Mouse (Mus musculus): ENCODE results near the gene Rmi1. TPM values are rescaled to one million over a fixed set of nuclear protein-coding genes. Genes with fewer than 3 reads are reported as not detected.
"Not testable (repeated sequence)": the region's sequence is repeated elsewhere in the genome, so short reads cannot be mapped to it uniquely, and the experiment has no call there.

The Rmi1 gene
- polyA plus RNA-seq, 1 experiment from 2014 or later, result 29.7 TPM

- peaks cover 26% of the 10 kb centered on the region for H3K36me3 ChIP-seq
- WGBS, result 40% methylated on average over 11 of the region's 11 CpGs
- H3K4me2 ChIP-seq, result peak overlapping the region; percentile 95
- peaks cover 8% of the 10 kb centered on the region; the same call in 1 of the 2 replicates for H3K9me3 ChIP-seq
- peak overlapping the region; percentile 83 for H3K9ac ChIP-seq
- ATAC-seq (ENCODE audit: borderline replicate concordance, extremely low read depth, low FRiP score, low TSS enrichment), result no peak
- peak overlapping the region; percentile 88 for H3K4me3 ChIP-seq
- H3K27me3 ChIP-seq, result no peaks in the 10 kb centered on the region
- no peak overlapping the region for H3K27ac ChIP-seq
- peaks cover 11% of the 10 kb centered on the region for H3K4me1 ChIP-seq
Observed at GRCm38 (mm10) chr13:58384371-58384770, 17.7 kb upstream of the Rmi1 start.

- Histone ChIP-seq H3K4me3 (peak within 1 kb of the TSS; percentile 88), H3K27ac (peak within 1 kb of the TSS; percentile 59), H3K27me3 (no peaks in the 10 kb centered on the region), H3K9ac (peak within 1 kb of the TSS; percentile 83), H3K4me2 (peak within 1 kb of the TSS; percentile 95), H3K36me3 (peaks cover 30% of the 10 kb centered on the region), H3K4me1 (peaks cover 11% of the 10 kb centered on the region), H3K9me3 (peaks cover 6% of the 10 kb centered on the region; the same call in 1 of the 2 replicates)
- ATAC-seq (ENCODE audit: borderline replicate concordance, extremely low read depth, low FRiP score, low TSS enrichment), result peak; percentile 72
- WGBS, result 2% methylated on average over 79 of the region's 80 CpGs
Observed at GRCm38 (mm10) chr13:58384779-58385546, 17.1 kb upstream of the Rmi1 start, which contains the start of gene 2210016F16Rik. Gene 2210016F16Rik (minus strand): TSS chr13:58385225.

GRCm38 (mm10) chr13:58385547-58385920, 16.5 kb upstream of the Rmi1 start:
- 77% methylated on average over 7 of the region's 7 CpGs for WGBS
- Histone ChIP-seq H3K9ac (peak overlapping the region; percentile 83; the same call in 1 of the 2 replicates), H3K27ac (no peak overlapping the region), H3K9me3 (peaks cover 4% of the 10 kb centered on the region; the same call in 1 of the 2 replicates), H3K4me2 (peak overlapping the region; percentile 95), H3K4me3 (peak overlapping the region; percentile 88), H3K36me3 (peaks cover 30% of the 10 kb centered on the region), H3K4me1 (peaks cover 11% of the 10 kb centered on the region), H3K27me3 (no peaks in the 10 kb centered on the region)
- ATAC-seq (ENCODE audit: borderline replicate concordance, extremely low read depth, low FRiP score, low TSS enrichment), result no peak

GRCm38 (mm10) chr13:58387948-58388347, 14.1 kb upstream of the Rmi1 start:
- 5% methylated on average over 7 of the region's 7 CpGs for WGBS
- Histone ChIP-seq H3K27me3 (no peaks in the 10 kb centered on the region), H3K4me3 (no peak overlapping the region), H3K4me1 (peaks cover 11% of the 10 kb centered on the region), H3K4me2 (no peak overlapping the region), H3K9ac (no peak overlapping the region), H3K27ac (no peak overlapping the region), H3K9me3 (no peaks in the 10 kb centered on the region), H3K36me3 (peaks cover 28% of the 10 kb centered on the region)
- peak; percentile 53; the same call in 1 of the 2 replicates for ATAC-seq (ENCODE audit: borderline replicate concordance, extremely low read depth, low FRiP score, low TSS enrichment)

DNA sequence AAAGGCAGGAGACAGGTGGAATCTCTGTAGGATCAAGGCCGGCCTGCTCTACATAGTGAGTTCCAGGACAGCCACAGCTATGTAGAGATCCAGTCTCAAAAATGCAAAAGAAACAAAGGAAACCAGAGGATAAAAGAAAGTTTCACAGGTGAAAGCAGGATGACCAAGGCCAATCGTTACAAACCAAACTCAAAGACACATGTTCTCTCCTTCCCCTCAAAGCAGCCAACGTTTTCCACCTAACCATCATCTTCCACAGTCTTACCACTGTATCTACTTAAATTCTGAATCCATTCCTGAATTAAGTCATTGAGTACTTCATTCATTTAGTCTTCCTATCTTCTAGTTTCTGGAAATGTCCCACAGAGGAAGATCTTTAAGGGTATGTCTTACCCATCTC, 13.7 kb upstream of the Rmi1 start:
- WGBS, result 46% methylated on average over 3 of the region's 3 CpGs
- H3K9me3 ChIP-seq, result no peaks in the 10 kb centered on the region
- no peak for ATAC-seq (ENCODE audit: borderline replicate concordance, extremely low read depth, low FRiP score, low TSS enrichment)

DNA sequence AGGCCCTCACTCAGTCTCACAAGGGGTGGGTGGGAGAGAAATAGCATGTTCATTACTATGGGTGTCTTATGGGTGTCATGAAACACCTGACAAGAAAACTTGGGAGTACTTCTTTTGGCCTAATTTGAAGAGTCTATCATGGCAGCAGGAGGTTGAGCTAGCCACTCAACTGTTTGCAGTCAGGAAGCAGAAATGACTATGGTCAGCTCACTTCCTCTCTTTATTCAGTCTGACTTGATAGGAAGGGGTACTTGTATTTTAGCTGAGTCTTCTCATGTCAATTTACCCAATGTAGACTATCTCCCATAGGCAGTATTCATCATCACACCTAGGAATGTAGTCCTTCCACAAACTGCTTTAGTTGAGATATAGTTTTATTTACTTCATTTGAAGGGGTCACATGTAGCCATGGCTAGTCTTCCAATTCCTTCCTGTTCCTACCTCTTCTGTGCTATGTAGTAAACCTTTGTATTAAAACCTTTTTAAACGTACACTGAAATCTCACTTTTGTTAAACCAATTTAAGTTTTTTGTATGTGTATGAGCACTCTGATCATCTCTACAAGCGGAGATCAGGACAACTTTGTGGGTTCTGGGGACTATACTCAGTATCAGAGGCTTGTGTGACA, 12.6 kb upstream of the Rmi1 start:
- no peak for ATAC-seq (ENCODE audit: borderline replicate concordance, extremely low read depth, low FRiP score, low TSS enrichment)
- Histone ChIP-seq H3K27ac (no peak overlapping the region), H3K27me3 (no peaks in the 10 kb centered on the region), H3K4me1 (peaks cover 8% of the 10 kb centered on the region), H3K9ac (no peak overlapping the region), H3K4me2 (no peak overlapping the region), H3K4me3 (no peak overlapping the region), H3K9me3 (no peaks in the 10 kb centered on the region), H3K36me3 (peaks cover 41% of the 10 kb centered on the region)
- WGBS, result 73% methylated on average over 2 of the region's 2 CpGs

More for the DNA sequence above, 13.7 kb upstream of the Rmi1 start:
- Histone ChIP-seq H3K9ac (no peak overlapping the region), H3K27ac (no peak overlapping the region), H3K4me2 (no peak overlapping the region), H3K4me1 (peaks cover 11% of the 10 kb centered on the region), H3K27me3 (no peaks in the 10 kb centered on the region), H3K4me3 (no peak overlapping the region), H3K36me3 (peaks cover 31% of the 10 kb centered on the region)

GRCm38 (mm10) chr13:58394392-58394791, 7.7 kb upstream of the Rmi1 start:
- H3K27ac ChIP-seq; H3K4me3 ChIP-seq; H3K9me3 ChIP-seq; H3K4me1 ChIP-seq; H3K9ac ChIP-seq; H3K4me2 ChIP-seq; H3K27me3 ChIP-seq; ATAC-seq (ENCODE audit: borderline replicate concordance, extremely low read depth, low FRiP score, low TSS enrichment): not testable (repeated sequence)
- WGBS, result 76% methylated on average over 11 of the region's 11 CpGs
- peaks cover 75% of the 10 kb centered on the region for H3K36me3 ChIP-seq

DNA sequence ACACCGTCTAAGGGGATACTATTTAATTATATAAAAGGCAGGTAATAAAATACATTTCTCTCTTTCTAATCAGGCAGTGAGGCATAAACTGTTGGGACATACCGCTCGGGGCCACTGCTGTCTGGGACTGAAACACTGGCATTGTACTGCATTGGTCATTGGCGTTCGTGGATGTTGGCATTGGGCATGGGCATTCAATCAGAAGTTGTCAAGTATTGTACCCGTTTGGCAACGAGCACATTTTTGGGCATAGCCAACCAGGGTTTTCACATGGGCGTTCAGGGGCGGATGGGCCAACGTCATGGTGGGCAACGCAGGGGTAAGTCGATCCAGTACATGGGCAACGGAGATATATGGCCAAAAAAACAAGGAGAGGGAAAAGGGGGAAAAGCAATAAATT, 4.4 kb upstream of the Rmi1 start:
- Histone ChIP-seq H3K9ac (no peak overlapping the region), H3K4me3 (no peak overlapping the region), H3K4me2 (no peak overlapping the region), H3K27ac (no peak overlapping the region), H3K27me3 (no peaks in the 10 kb centered on the region), H3K4me1 (0 out of 2 replicates have a peak, but pooled peaks cover 6% of the 10 kb centered on the region), H3K36me3 (peaks cover 52% of the 10 kb centered on the region), H3K9me3 (no peaks in the 10 kb centered on the region)
- no peak for ATAC-seq (ENCODE audit: borderline replicate concordance, extremely low read depth, low FRiP score, low TSS enrichment)
- 88% methylated on average over 13 of the region's 13 CpGs for WGBS

GRCm38 (mm10) chr13:58400576-58400975, 1.5 kb upstream of the Rmi1 start:
- 1% methylated on average over 11 of the region's 11 CpGs for WGBS
- no peaks in the 10 kb centered on the region for H3K27me3 ChIP-seq
- H3K4me2 ChIP-seq, result peak overlapping the region; percentile 63
- no peaks in the 10 kb centered on the region for H3K9me3 ChIP-seq
- no peak for ATAC-seq (ENCODE audit: borderline replicate concordance, extremely low read depth, low FRiP score, low TSS enrichment)
- H3K9ac ChIP-seq, result peak overlapping the region; percentile 100
- H3K27ac ChIP-seq, result no peak overlapping the region
- H3K36me3 ChIP-seq, result peaks cover 26% of the 10 kb centered on the region
- H3K4me3 ChIP-seq, result peak overlapping the region; percentile 84
- peaks cover 17% of the 10 kb centered on the region; the same call in 1 of the 2 replicates for H3K4me1 ChIP-seq

DNA sequence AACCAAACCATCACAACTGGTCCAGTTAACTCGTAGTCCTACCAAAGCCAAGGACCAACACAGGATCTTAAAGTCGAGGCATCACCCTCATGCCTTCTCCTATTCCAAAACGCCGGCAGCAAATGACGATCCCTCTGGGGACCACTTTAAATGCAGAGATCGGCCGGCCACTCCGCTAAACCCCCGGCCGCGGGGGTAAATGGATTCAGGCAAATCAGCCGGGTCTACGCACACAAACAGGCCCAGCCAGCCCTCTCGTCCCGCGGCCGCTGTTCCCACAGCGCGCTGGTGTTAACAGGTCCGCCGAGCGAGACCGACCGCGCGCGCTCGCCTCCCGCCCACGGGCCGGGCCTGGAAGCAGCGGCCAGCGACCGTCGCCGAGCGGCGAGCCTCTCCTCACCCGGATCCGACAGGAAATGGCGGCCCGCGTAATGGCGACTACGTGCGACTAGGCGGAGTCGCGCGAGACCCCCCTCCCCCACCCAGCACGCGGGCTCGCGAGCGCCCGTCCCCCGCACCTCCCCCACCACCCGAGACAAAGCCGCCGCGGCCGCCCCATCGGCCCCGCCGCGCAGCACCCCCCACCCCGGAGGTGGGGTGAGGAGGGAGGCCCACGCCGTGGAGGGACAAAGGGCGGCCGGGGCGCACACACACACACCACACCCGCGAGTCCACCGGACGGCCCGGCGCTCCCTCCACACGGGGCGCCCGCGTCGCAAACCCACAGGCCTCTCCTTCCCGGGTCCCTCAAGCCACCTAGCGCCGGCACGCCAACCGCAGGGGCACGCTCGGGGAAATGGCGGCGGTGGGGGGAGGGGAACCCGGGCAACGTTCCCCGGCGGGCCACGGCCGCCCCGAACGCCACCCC, 679 bp upstream of the Rmi1 start:
- ATAC-seq (ENCODE audit: borderline replicate concordance, extremely low read depth, low FRiP score, low TSS enrichment), result peak; percentile 33
- peak overlapping the region; percentile 63 for H3K4me2 ChIP-seq
- H3K27me3 ChIP-seq, result no peaks in the 10 kb centered on the region
- peaks cover 18% of the 10 kb centered on the region for H3K36me3 ChIP-seq
- under 1% methylated on average over 74 of the region's 100 CpGs for WGBS
- no peaks in the 10 kb centered on the region for H3K9me3 ChIP-seq
- peak overlapping the region; percentile 99 for H3K27ac ChIP-seq
- peak overlapping the region; percentile 100 for H3K9ac ChIP-seq
- peak overlapping the region; percentile 84 for H3K4me3 ChIP-seq
- H3K4me1 ChIP-seq, result peaks cover 17% of the 10 kb centered on the region; the same call in 1 of the 2 replicates

GRCm38 (mm10) chr13:58402744-58403110, 679 bp downstream of the Rmi1 start:
- Histone ChIP-seq H3K4me1 (peaks cover 17% of the 10 kb centered on the region; the same call in 1 of the 2 replicates), H3K27ac (peak overlapping the region; percentile 99), H3K27me3 (no peaks in the 10 kb centered on the region), H3K36me3 (peaks cover 8% of the 10 kb centered on the region), H3K4me2 (peak overlapping the region; percentile 54), H3K9ac (peak overlapping the region; percentile 87), H3K4me3 (peak overlapping the region; percentile 84), H3K9me3 (no peaks in the 10 kb centered on the region)
- WGBS, result under 1% methylated on average over 42 of the region's 48 CpGs
- ATAC-seq (ENCODE audit: borderline replicate concordance, extremely low read depth, low FRiP score, low TSS enrichment), result peak; percentile 77
